Mouse (Mus musculus) ZHBTc4 (cell line): ENCODE data around the gene Fgr.
"Not testable (repeated sequence)": the region's sequence is repeated elsewhere in the genome, so short reads cannot be mapped to it uniquely, and the experiment has no call there.

Source experiments
- DNase-seq: peaks from one replicate; pipeline ENCODE4 v3.0.0-alpha.2; 2011; ENCODE audit warnings: low read depth, low spot score

Fgr gene

GRCm38 (mm10) chr4:132973814-132974398 is at the start of gene Fgr:
Fgr (plus strand) TSS chr4:132974095.
- DNase-seq: no peak

- DNase-seq: not testable (repeated sequence)
These were observed 47.4 kb upstream of the Fgr start for GRCm38 (mm10) chr4:132926520-132926919.

- peak; percentile 85 for DNase-seq
These were observed 43.1 kb upstream of the Fgr start for GRCm38 (mm10) chr4:132930784-132931183.

- no peak for DNase-seq
These were observed 41.0 kb upstream of the Fgr start for GRCm38 (mm10) chr4:132932752-132933404.

GRCm38 (mm10) chr4:132934639-132935038 is 39.3 kb upstream of the Fgr start:
- DNase-seq: no peak

- DNase-seq: no peak
These were observed 35.5 kb upstream of the Fgr start for GRCm38 (mm10) chr4:132938181-132938941.

- peak; percentile 89 for DNase-seq
These were observed 34.3 kb upstream of the Fgr start for GRCm38 (mm10) chr4:132939421-132940127.

- DNase-seq: no peak
These were observed 32.7 kb upstream of the Fgr start for GRCm38 (mm10) chr4:132941012-132941729.

- DNase-seq: no peak
These were observed 30.8 kb upstream of the Fgr start for GRCm38 (mm10) chr4:132943088-132943487.

- DNase-seq: no peak
These were observed 29.8 kb upstream of the Fgr start for GRCm38 (mm10) chr4:132944106-132944505.

- DNase-seq: no peak
These were observed 29.1 kb upstream of the Fgr start for GRCm38 (mm10) chr4:132944776-132945175.

- peak; percentile 94 for DNase-seq
These were observed 28.4 kb upstream of the Fgr start for GRCm38 (mm10) chr4:132945261-132946046.

GRCm38 (mm10) chr4:132946047-132947001 is 27.6 kb upstream of the Fgr start:
- peak; percentile 83 for DNase-seq

- DNase-seq: peak; percentile 79
These were observed 23.9 kb upstream of the Fgr start for GRCm38 (mm10) chr4:132949882-132950532.

GRCm38 (mm10) chr4:132950999-132951398 is 22.9 kb upstream of the Fgr start:
- DNase-seq: no peak

GRCm38 (mm10) chr4:132954530-132955394 is 19.1 kb upstream of the Fgr start:
- no peak for DNase-seq

GRCm38 (mm10) chr4:132955395-132955791 is 18.5 kb upstream of the Fgr start:
- no peak for DNase-seq
